Mouse (Mus musculus) adipocyte (in vitro differentiated cells): ENCODE results near the gene Wfdc6b.
"Not testable (repeated sequence)": the region's sequence is repeated elsewhere in the genome, so short reads cannot be mapped to it uniquely, and the experiment has no call there.

Source experiments
- DNase-seq: peaks from one replicate; pipeline ENCODE4 v3.0.0-alpha.2; 2016; ENCODE audit warnings: low spot score

The Wfdc6b gene

GRCm38 (mm10) chr2:164613471-164613870, at the start of gene Wfdc6b, which contains the start of gene Wfdc8:
Gene Wfdc6b, plus strand, starts transcription at chr2:164613522.
Gene Wfdc8, minus strand, starts transcription at chr2:164613626.
- DNase-seq: not testable (repeated sequence)

- no peak for DNase-seq
Measured at GRCm38 (mm10) chr2:164564346-164564745, 49.0 kb upstream of the Wfdc6b start.

- DNase-seq: no peak
Measured at GRCm38 (mm10) chr2:164566997-164567396, 46.3 kb upstream of the Wfdc6b start.

GRCm38 (mm10) chr2:164567460-164567859, 45.9 kb upstream of the Wfdc6b start:
- DNase-seq: no peak

GRCm38 (mm10) chr2:164573359-164573758, 40.0 kb upstream of the Wfdc6b start, which contains the start of gene Spint3:
Gene Spint3, minus strand, starts transcription at chr2:164573459.
- DNase-seq: not testable (repeated sequence)

- peak; percentile 38 for DNase-seq
Measured at GRCm38 (mm10) chr2:164585025-164585725, 28.1 kb upstream of the Wfdc6b start, which contains the start of gene Wfdc6a. Gene Wfdc6a, minus strand, starts transcription at chr2:164585447.

GRCm38 (mm10) chr2:164592014-164592413, 21.3 kb upstream of the Wfdc6b start:
- DNase-seq: peak; percentile 74

- no peak for DNase-seq
Measured at GRCm38 (mm10) chr2:164593494-164593893, 19.8 kb upstream of the Wfdc6b start, which contains the start of gene Eppin. Gene Eppin, minus strand, starts transcription at chr2:164593594.

GRCm38 (mm10) chr2:164600179-164600578, 13.1 kb upstream of the Wfdc6b start:
- DNase-seq: no peak

- no peak for DNase-seq
Measured at GRCm38 (mm10) chr2:164603482-164603881, 9.8 kb upstream of the Wfdc6b start.

- DNase-seq: no peak
Measured at GRCm38 (mm10) chr2:164604411-164604810, 8.9 kb upstream of the Wfdc6b start.

GRCm38 (mm10) chr2:164608781-164609180, 4.5 kb upstream of the Wfdc6b start:
- peak; percentile 24 for DNase-seq

- no peak for DNase-seq
Measured at GRCm38 (mm10) chr2:164615386-164615785, 2.1 kb downstream of the Wfdc6b start.

- DNase-seq: no peak
Measured at GRCm38 (mm10) chr2:164619050-164619449, 5.7 kb downstream of the Wfdc6b start.

- DNase-seq: no peak
Measured at GRCm38 (mm10) chr2:164621775-164622174, 8.5 kb downstream of the Wfdc6b start.

- no peak for DNase-seq
Measured at GRCm38 (mm10) chr2:164635266-164635665, 21.9 kb downstream of the Wfdc6b start.

- DNase-seq: no peak
Measured at GRCm38 (mm10) chr2:164638696-164639095, 25.4 kb downstream of the Wfdc6b start, which contains the start of gene Wfdc16. Gene Wfdc16, minus strand, starts transcription at chr2:164638796.

- DNase-seq: no peak
Measured at GRCm38 (mm10) chr2:164641129-164641528, 27.8 kb downstream of the Wfdc6b start.

- DNase-seq: no peak
Measured at GRCm38 (mm10) chr2:164641881-164642673, 28.8 kb downstream of the Wfdc6b start.

- DNase-seq: no peak
Measured at GRCm38 (mm10) chr2:164655858-164656257, 42.5 kb downstream of the Wfdc6b start, which contains the start of gene Wfdc10. Gene Wfdc10, plus strand, starts transcription at chr2:164656046.

- DNase-seq: no peak
Measured at GRCm38 (mm10) chr2:164656483-164656882, 43.2 kb downstream of the Wfdc6b start, which contains the start of gene Wfdc9. Gene Wfdc9, minus strand, starts transcription at chr2:164656583.

- peak; percentile 6 for DNase-seq
Measured at GRCm38 (mm10) chr2:164664851-164665250, 51.5 kb downstream of the Wfdc6b start.
